Mouse (Mus musculus): ENCODE data around the gene Enam. TPM values are rescaled to one million over a fixed set of nuclear protein-coding genes. Genes with fewer than 3 reads are reported as not detected.

Enam gene
- total RNA-seq, 2 experiments from 2014 or later, result not detected

Other genes with a start within 250 kb of the Enam start
- not detected for gene Gm7714, start 219.1 kb upstream of the Enam start, total RNA-seq (2021)
- not detected for gene Prol1, start 170.7 kb upstream of the Enam start, total RNA-seq (2021)
- gene Amtn, start 111.9 kb upstream of the Enam start, total RNA-seq (2021), result not detected
- not detected for gene Ambn, start 32.0 kb upstream of the Enam start, total RNA-seq (2021)
- gene Jchain, start 39.9 kb downstream of the Enam start, total RNA-seq (2021), result under 1 TPM; 0.30 TPM
- gene Utp3, start 66.5 kb downstream of the Enam start, total RNA-seq (2021), result 10 to 100 TPM; 32.5 to 34.2 TPM
- gene Rufy3, start 77.1 kb downstream of the Enam start, total RNA-seq (2021), result 10 to 100 TPM; 22.2 to 30.7 TPM
- gene Grsf1, start 188.2 kb downstream of the Enam start, total RNA-seq (2021), result 100 to 1,000 TPM; 120 to 151 TPM
- 10 to 100 TPM; 36.9 to 46.7 TPM for gene Mob1b, start 232.9 kb downstream of the Enam start, total RNA-seq (2021)